Mouse (Mus musculus) heart, postnatal 36 days (tissue): ENCODE measurements around the gene Pebp1. TPM values are rescaled to one million over a fixed set of nuclear protein-coding genes. Genes with fewer than 3 reads are reported as not detected.
A peak's percentile ranks its signal among the peaks of the same experiment; 100 is the strongest.

Experiments
- DNase-seq, 2 experiments: peaks; one replicate each; pipeline ENCODE4 v3.0.0; 2021 to 2022
- intact Hi-C: fragments of 180-260 bp; cut with DNase I; formaldehyde crosslinking; loops from one replicate; pipeline ENCODE4 v1.15.1; 2025
- total RNA-seq, 2 experiments: library from RNA; stranded (reverse); gene quantifications; 2 replicates each; pipeline ENCODE4 v1.2.3; 2021

The Pebp1 gene
- total RNA-seq, 2 experiments from 2014 or later = 412 to 473 TPM

DNA sequence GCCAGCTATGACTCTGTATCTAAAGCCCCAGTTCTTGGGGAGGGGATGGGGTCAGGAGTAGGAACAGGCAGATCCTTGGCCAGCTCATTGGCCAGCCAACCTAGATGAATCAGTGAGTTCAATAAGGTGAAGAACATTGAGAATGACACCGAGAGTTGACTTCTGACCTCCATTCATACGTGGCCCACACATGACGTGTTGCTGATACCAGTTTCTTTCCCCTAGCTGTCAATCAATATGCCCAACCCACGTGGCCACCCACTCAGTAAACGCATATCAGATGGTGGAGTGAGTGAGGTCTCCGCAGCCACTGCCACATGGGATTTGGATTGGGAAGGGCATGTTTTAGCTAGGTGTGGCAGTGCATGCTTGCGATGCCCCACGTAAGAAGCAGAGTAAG lies 42.3 kb downstream of the Pebp1 start:
- DNase-seq = no peak
- intact Hi-C loops = no loop called here

- DNase-seq = no peak
- intact Hi-C loops = no loop called here
These were observed 44.5 kb downstream of the Pebp1 start for GRCm38 (mm10) chr5:117242671-117243478.

DNA sequence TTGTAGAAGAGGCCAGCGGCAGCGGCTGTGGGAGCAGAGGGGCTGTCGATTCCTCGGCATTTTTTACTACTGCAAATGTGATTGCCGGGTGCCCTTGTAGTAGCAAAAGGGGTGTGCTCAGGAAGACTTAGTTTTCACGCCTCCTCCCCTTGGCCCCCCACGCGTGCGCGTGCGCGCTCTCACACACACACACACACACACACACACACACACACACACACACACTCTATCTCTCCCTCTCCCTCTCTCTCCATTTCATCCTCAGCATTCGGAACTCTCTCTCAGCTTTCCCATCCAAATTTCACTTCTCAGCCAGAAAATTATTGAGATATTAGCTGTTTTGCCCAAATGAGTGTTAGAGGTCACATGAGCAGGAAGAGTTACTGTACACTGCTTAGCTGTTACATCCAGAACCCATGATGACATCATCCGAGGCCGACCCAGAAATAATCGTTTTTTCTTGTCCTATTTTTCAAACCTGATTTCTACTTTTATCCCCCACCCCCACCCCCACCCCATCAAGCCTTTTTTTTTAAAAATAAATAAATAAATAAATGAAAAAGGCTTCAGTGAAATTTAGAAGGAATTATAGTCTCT lies 45.4 kb downstream of the Pebp1 start:
- intact Hi-C loops = no loop called here
- DNase-seq = no peak

GRCm38 (mm10) chr5:117240761-117241322 lies 46.6 kb downstream of the Pebp1 start:
- intact Hi-C loops = no loop called here

GRCm38 (mm10) chr5:117240321-117240731 lies 47.1 kb downstream of the Pebp1 start:
- DNase-seq = no peak
- intact Hi-C loops = no loop called here

More at GRCm38 (mm10) chr5:117240761-117241322, 46.6 kb downstream of the Pebp1 start:
- peak in 1 of 2 experiments; percentile 22 for DNase-seq

DNA sequence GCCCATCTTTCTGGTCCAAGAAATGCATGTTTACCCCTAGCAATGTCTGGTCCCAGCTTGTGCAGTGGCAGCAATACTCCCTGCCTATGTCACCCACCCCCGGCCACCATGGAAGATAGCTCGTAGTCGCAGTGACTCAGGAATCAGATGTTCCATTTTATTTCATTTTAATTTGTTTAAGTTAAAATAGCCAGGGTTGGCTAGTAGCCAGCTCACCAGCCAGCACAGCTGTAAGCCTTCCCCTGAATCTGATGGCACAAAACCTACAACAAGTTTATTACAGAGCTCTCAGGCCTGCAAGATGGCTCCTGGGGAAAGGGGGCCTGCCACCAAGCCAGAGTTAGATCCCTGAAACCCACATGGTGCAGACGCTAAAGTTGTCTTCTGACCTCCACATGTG lies 48.3 kb downstream of the Pebp1 start:
- no peak for DNase-seq
- intact Hi-C loops = no loop called here

DNA sequence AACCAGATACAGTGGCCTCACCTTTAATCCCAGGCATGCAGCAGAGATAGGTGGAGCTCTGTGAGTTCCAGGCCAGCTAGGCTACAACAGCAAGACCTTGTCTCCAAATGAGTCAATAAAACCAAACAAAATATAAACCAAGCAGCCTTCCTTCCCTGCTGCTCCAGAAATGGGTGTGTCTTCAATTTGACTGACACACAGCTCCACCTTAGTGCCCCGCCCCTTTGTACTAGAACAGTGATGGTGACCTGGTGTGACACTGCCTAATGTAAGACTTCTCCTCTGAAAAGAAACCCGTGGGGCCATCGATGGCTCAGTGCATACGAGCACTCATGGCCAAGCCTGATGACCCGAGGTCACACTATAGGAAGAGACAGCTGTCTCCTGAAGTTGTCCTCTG lies 50.9 kb downstream of the Pebp1 start:
- DNase-seq = no peak
- intact Hi-C loops = no loop called here

Other genes with a start within 250 kb of the Pebp1 start
- 10 to 100 TPM; 89.7 to 97.2 TPM for gene Suds3, start 171.5 kb downstream of the Pebp1 start, total RNA-seq
- gene Taok3, start 167.5 kb downstream of the Pebp1 start, total RNA-seq = 1 to 10 TPM; 7.7 to 8.2 TPM
- 10 to 100 TPM; 10.3 to 12.3 TPM for gene Vsig10, start 31.5 kb upstream of the Pebp1 start, total RNA-seq
- gene Wsb2, start 69.7 kb upstream of the Pebp1 start, total RNA-seq = 100 to 1,000 TPM in 1 of 2 experiments, 10 to 100 TPM in 1; 97.1 to 104 TPM
- gene Rfc5, start 101.4 kb upstream of the Pebp1 start, total RNA-seq = 1 to 10 TPM; 2.7 to 5.2 TPM
- under 1 TPM in 1 of 2 experiments, not detected in 1; 0.11 TPM for gene Ksr2, start 126.4 kb upstream of the Pebp1 start, total RNA-seq